In the genomic region with DNA sequence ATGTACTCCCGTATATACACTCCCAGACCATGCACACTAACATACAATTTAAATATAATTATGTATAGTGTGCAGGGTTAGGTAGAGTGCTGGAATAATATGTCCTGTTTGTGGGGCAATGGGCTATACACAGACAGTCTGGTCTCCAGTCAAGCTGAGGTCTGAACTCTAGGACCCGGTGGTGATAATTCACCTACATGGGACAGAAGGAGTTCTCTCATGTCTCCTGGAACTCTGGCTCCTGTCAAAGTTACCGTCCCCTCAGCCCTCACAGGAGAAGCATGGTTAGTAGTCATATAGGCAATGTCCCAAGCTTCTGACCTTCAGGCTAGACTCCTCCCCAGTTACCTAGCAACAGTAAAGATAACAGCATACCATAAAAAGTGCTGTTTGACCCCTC, we compare ENCODE assay signal across 18 mouse cellular contexts. TPM values are rescaled to one million over a fixed set of nuclear protein-coding genes. Genes with fewer than 3 reads are reported as not detected.
"Had no signal": no experiment of that assay in that cellular context is flagged by ENCODE, and none has a peak within 500 bp of the region (broad histone marks: within the 10 kb centered on the region; RNA-seq: fewer than 3 reads in every experiment).

No protein-coding gene starts in this region.

RNA-seq across cellular contexts. Expression of a gene that starts 44.2 kb away (rescaled TPM):
- polyA plus RNA-seq: cortical plate, adult 2 months; embryonic facial prominence, embryonic 10.5 days; embryonic facial prominence, embryonic 11.5 days; embryonic facial prominence, embryonic 12.5 days; embryonic facial prominence, embryonic 13.5 days; embryonic facial prominence, embryonic 14.5 days; embryonic facial prominence, embryonic 15.5 days; erythroblast, embryonic 14.5 days; forebrain, embryonic 10.5 days; forebrain, embryonic 11.5 days; forebrain, embryonic 12.5 days; forebrain, embryonic 13.5 days; forebrain, embryonic 14.5 days; forebrain, embryonic 15.5 days; forebrain, embryonic 16.5 days; forebrain, postnatal 0 days; frontal cortex, adult 2 months; gonadal fat pad, adult 2 months had no signal
